Mouse (Mus musculus) left cerebral cortex, postnatal 14 days (tissue): ENCODE results near the gene Muc3. TPM values are rescaled to one million over a fixed set of nuclear protein-coding genes. Genes with fewer than 3 reads are reported as not detected.
"Not testable (repeated sequence)": the region's sequence is repeated elsewhere in the genome, so short reads cannot be mapped to it uniquely, and the experiment has no call there.

Experiments used
- DNase-seq, 2 experiments: peaks; one replicate each; pipeline ENCODE4 v3.0.0; 2021 to 2022; ENCODE audit warnings: low spot score in 2 of 2, mixed read lengths in 1 of 2
- intact Hi-C: fragments of 180-260 bp; cut with DNase I; formaldehyde crosslinking; loops from one replicate; pipeline ENCODE4 v1.15.1; 2025
- long read RNA-seq, 2 experiments: library from polyadenylated mRNA; stranded (forward); transcript quantifications; one replicate each; pipeline ENCODE4 v2.0.0; 2021
- total RNA-seq, 2 experiments: library from RNA; stranded (reverse); gene quantifications; 2 replicates each; pipeline ENCODE4 v1.2.3; 2021

The Muc3 gene
- total RNA-seq: not detected
- long read RNA-seq, experiment 1: 0 reads
- long read RNA-seq, experiment 2: 0 reads

- DNase-seq, intact Hi-C loops: not testable (repeated sequence)
Measured at GRCm38 (mm10) chr5:137149272-137149882, at the start of gene Muc3. Muc3 (minus strand) TSS chr5:137149322.

GRCm38 (mm10) chr5:137194488-137195120, 45.5 kb upstream of the Muc3 start:
- no peak for DNase-seq
- intact Hi-C loops: no loop called here

- intact Hi-C loops: no loop called here
- DNase-seq: no peak
Measured at GRCm38 (mm10) chr5:137193279-137193952, 44.3 kb upstream of the Muc3 start.

GRCm38 (mm10) chr5:137189326-137189725, 40.2 kb upstream of the Muc3 start:
- DNase-seq: no peak
- intact Hi-C loops: no loop called here

GRCm38 (mm10) chr5:137185362-137185761, 36.2 kb upstream of the Muc3 start:
- peak in 1 of 2 experiments; percentile 59 for DNase-seq
- intact Hi-C loops: no loop called here

GRCm38 (mm10) chr5:137179646-137180374, 30.7 kb upstream of the Muc3 start:
- DNase-seq: peak in 1 of 2 experiments; percentile 55
- intact Hi-C loops: no loop called here

GRCm38 (mm10) chr5:137173967-137174366, 24.8 kb upstream of the Muc3 start:
- DNase-seq: no peak
- intact Hi-C loops: no loop called here

GRCm38 (mm10) chr5:137172591-137172990, 23.5 kb upstream of the Muc3 start:
- DNase-seq: no peak
- intact Hi-C loops: no loop called here

- intact Hi-C loops: no loop called here
- DNase-seq: no peak
Measured at GRCm38 (mm10) chr5:137171478-137171877, 22.4 kb upstream of the Muc3 start.

GRCm38 (mm10) chr5:137170836-137171380, 21.8 kb upstream of the Muc3 start:
- no peak for DNase-seq

GRCm38 (mm10) chr5:137167539-137167938, 18.4 kb upstream of the Muc3 start:
- DNase-seq: no peak
- intact Hi-C loops: no loop called here

More at GRCm38 (mm10) chr5:137170836-137171380, 21.8 kb upstream of the Muc3 start:
- intact Hi-C loops: no loop called here

GRCm38 (mm10) chr5:137166012-137166411, 16.9 kb upstream of the Muc3 start:
- no peak for DNase-seq
- intact Hi-C loops: no loop called here

GRCm38 (mm10) chr5:137161853-137162252, 12.7 kb upstream of the Muc3 start:
- DNase-seq: no peak
- intact Hi-C loops: no loop called here

- DNase-seq: peak; percentile 32 to 42
- intact Hi-C loops: no loop called here
Measured at GRCm38 (mm10) chr5:137159461-137159860, 10.3 kb upstream of the Muc3 start.

GRCm38 (mm10) chr5:137153289-137153688, 4.2 kb upstream of the Muc3 start:
- DNase-seq: no peak
- intact Hi-C loops: no loop called here

- intact Hi-C loops: no loop called here
- no peak for DNase-seq
Measured at GRCm38 (mm10) chr5:137152623-137153022, 3.5 kb upstream of the Muc3 start.

- DNase-seq: no peak
- intact Hi-C loops: no loop called here
Measured at GRCm38 (mm10) chr5:137140836-137141235, 8.3 kb downstream of the Muc3 start.

- intact Hi-C loops: no loop called here
- DNase-seq: no peak
Measured at GRCm38 (mm10) chr5:137138977-137139376, 10.1 kb downstream of the Muc3 start.

- intact Hi-C loops: no loop called here
Measured at GRCm38 (mm10) chr5:137134959-137135358, 14.2 kb downstream of the Muc3 start.

GRCm38 (mm10) chr5:137131490-137131889, 17.6 kb downstream of the Muc3 start:
- peak; percentile 56 to 64 for DNase-seq
- intact Hi-C loops: loop anchor here (1.0 kb wide), 1 partner anchor 155 kb away; no protein-coding TSS in a partner anchor

More at GRCm38 (mm10) chr5:137134959-137135358, 14.2 kb downstream of the Muc3 start:
- DNase-seq: no peak
